Mouse (Mus musculus) midbrain, embryonic 14.5 days (tissue): ENCODE results near the gene Aup1. TPM values are rescaled to one million over a fixed set of nuclear protein-coding genes. Genes with fewer than 3 reads are reported as not detected.

Source experiments
- ATAC-seq: fragments of 200-750 bp; cut with Nextera tagmentation; 2 replicates; pipeline ENCODE4 v1.8.0; 2017; ENCODE audit warnings: moderate number of reproducible peaks, moderate library complexity; ENCODE audit not compliant: low FRiP score, low TSS enrichment
- DNase-seq: peaks from one replicate; pipeline ENCODE4 v3.0.0-alpha.2; 2015
- H3K27ac ChIP-seq: fragments of 300-500 bp; sonication (generic); replicated peaks from 2 replicates; pipeline ENCODE4 v1.5.1; 2014; ENCODE audit warnings: mild to moderate bottlenecking, low read depth, low read length, moderate library complexity
- H3K27me3 ChIP-seq: fragments of 300-500 bp; sonication (generic); 2 replicates; pipeline ENCODE4 v1.6.1; 2014; ENCODE audit warnings: low read length, control low read depth, mixed read lengths; ENCODE audit not compliant: control insufficient read depth, insufficient read depth
- H3K36me3 ChIP-seq: fragments of 300-500 bp; sonication (generic); 2 replicates; pipeline ENCODE4 v1.6.1; 2014; ENCODE audit warnings: low read length, control low read depth; ENCODE audit not compliant: control insufficient read depth, insufficient read depth
- H3K4me1 ChIP-seq: fragments of 300-500 bp; sonication (generic); 2 replicates; pipeline ENCODE4 v1.6.1; 2014; ENCODE audit warnings: mild to moderate bottlenecking, antibody characterized with exemption, low read length, control low read depth; ENCODE audit not compliant: control insufficient read depth, insufficient read depth
- H3K4me2 ChIP-seq: fragments of 300-500 bp; sonication (generic); 2 replicates; pipeline ENCODE4 v1.6.1; 2014; ENCODE audit warnings: mild to moderate bottlenecking, low read length, moderate library complexity
- H3K4me3 ChIP-seq: fragments of 300-500 bp; sonication (generic); replicated peaks from 2 replicates; pipeline ENCODE4 v1.5.1; 2014; ENCODE audit warnings: low read depth, low read length
- H3K9ac ChIP-seq: fragments of 300-500 bp; sonication (generic); replicated peaks from 2 replicates; pipeline ENCODE4 v1.6.1; 2014; ENCODE audit warnings: mild to moderate bottlenecking, low read length, moderate library complexity
- H3K9me3 ChIP-seq: fragments of 300-500 bp; sonication (generic); 2 replicates; pipeline ENCODE4 v1.6.1; 2016; ENCODE audit warnings: low read length, control low read depth, mixed read lengths; ENCODE audit not compliant: control insufficient read depth
- WGBS: fragments of 180-500 bp; shearing (Covaris S2); extraction: QIAGEN DNeasy Blood & Tissue Kit; methylation state at CpG from one replicate; pipeline ENCODE4 v1.1.7; 2014; 5-methylcytosine and 5-hydroxymethylcytosine counted together
- microRNA counts: library from miRNA; unstranded; fragments of <30 nt; microRNA quantifications from one replicate; lab custom pipeline; 2016
- microRNA-seq: library from miRNA; unstranded; fragments of <30 nt; microRNA quantifications from one replicate; pipeline ENCODE4, GENCODE M21; 2016
- polyA plus RNA-seq: library from polyadenylated mRNA; unstranded; fragments of >200 nt; fragmentation: Nextera tagmentation; extraction: Ambion mirVana; gene quantifications from 2 replicates; pipeline ENCODE4 v1.2.1, GENCODE M21; 2014

Gene Aup1
- polyA plus RNA-seq, 1 experiment from 2014 or later: 111 TPM

DNA sequence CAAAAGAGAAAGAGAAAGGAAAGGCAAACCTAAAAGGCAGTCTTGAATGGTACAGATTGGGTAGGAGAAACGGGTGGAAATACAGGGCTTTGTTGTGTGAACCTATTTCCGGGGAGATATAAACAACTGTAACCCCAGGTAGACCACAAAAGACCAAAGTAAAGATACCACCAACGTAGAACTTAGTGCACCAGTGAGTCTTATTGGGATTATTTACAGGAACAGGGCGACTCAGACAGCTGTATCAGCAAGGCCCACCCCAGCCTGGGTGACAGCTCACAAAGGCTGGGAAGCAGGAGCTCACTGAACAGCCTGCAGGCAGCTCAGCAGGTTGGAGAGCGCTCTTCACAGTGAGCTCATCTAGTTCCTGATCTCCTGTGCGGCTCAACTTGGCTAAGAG, 41.6 kb downstream of the Aup1 start:
- 37% methylated on average over 6 of the region's 6 CpGs for WGBS
- H3K4me2 ChIP-seq: no peak overlapping the region
- H3K4me3 ChIP-seq: no peak overlapping the region
- no peak overlapping the region for H3K27ac ChIP-seq
- H3K9ac ChIP-seq: no peak overlapping the region
- DNase-seq (no peak), ATAC-seq (no peak)
- 0 out of 2 replicates have a peak, but pooled peaks cover 4% of the 10 kb centered on the region for H3K4me1 ChIP-seq
- H3K36me3 ChIP-seq: no peaks in the 10 kb centered on the region
- no peaks in the 10 kb centered on the region for H3K9me3 ChIP-seq
- peaks cover 5% of the 10 kb centered on the region; the same call in 1 of the 2 replicates for H3K27me3 ChIP-seq

DNA sequence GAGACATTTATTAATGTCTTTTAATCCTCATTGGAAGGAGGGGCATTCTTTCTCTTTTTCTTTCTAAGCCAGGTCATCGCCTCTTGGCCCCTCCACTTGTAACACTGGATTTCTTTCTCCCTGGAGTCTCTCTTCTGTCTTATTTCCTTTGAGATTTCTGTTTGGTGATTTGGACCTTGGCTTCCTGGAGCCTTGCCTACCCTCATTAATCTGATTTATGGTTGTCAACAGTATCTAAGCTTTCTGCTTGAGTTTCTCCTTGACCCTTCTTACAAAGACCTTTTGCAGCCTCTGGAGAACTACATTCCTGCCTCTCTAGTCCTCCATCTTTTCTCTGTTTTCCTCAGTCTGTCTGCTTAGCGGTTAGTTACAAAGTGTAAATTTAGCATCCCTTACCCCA, 44.1 kb downstream of the Aup1 start:
- Histone ChIP-seq H3K27me3 (no peaks in the 10 kb centered on the region), H3K9ac (no peak overlapping the region), H3K4me2 (no peak overlapping the region), H3K36me3 (no peaks in the 10 kb centered on the region), H3K4me3 (no peak overlapping the region), H3K4me1 (peaks cover 14% of the 10 kb centered on the region), H3K27ac (no peak overlapping the region), H3K9me3 (no peaks in the 10 kb centered on the region)
- WGBS: 74% methylated on average over 2 of the region's 2 CpGs
- ATAC-seq (no peak), DNase-seq (no peak)

DNA sequence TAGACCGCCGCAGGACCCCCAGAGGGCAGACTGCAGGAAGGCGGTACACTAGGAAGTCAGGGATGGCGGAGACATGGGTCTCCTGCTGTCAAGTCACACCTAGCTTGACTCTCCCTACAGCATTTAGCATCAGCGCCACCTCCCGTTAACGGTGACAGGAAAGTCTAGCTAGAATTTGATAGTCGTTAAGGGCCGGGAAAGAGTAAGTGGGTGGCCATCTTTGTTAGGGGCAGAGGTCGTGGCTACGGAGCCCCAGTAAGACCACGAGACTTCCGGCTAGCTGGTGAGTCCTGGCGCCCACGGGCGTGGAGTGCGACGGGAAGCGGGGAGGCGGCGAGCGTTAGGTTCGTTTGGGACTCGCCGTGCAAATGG, 47.0 kb downstream of the Aup1 start, which contains the start of the genes Ccdc142 and Gm42688:
TSS of gene Ccdc142 (plus strand) at position 286 of the 372 bp plus-strand sequence.
TSS of gene Gm42688 (plus strand) at position 302 of the 372 bp plus-strand sequence.
- H3K27me3 ChIP-seq: no peaks in the 10 kb centered on the region
- WGBS: 1% methylated on average over 25 of the region's 25 CpGs
- peak; percentile 93 for DNase-seq
- peak within 1 kb of the TSS; percentile 99 for H3K4me2 ChIP-seq
- peak; percentile 85 for ATAC-seq
- H3K36me3 ChIP-seq: no peaks in the 10 kb centered on the region
- H3K4me1 ChIP-seq: peaks cover 14% of the 10 kb centered on the region
- peak within 1 kb of the TSS; percentile 75 for H3K9ac ChIP-seq
- H3K4me3 ChIP-seq: peak within 1 kb of the TSS; percentile 77
- H3K27ac ChIP-seq: peak within 1 kb of the TSS; percentile 82
- no peaks in the 10 kb centered on the region for H3K9me3 ChIP-seq

DNA sequence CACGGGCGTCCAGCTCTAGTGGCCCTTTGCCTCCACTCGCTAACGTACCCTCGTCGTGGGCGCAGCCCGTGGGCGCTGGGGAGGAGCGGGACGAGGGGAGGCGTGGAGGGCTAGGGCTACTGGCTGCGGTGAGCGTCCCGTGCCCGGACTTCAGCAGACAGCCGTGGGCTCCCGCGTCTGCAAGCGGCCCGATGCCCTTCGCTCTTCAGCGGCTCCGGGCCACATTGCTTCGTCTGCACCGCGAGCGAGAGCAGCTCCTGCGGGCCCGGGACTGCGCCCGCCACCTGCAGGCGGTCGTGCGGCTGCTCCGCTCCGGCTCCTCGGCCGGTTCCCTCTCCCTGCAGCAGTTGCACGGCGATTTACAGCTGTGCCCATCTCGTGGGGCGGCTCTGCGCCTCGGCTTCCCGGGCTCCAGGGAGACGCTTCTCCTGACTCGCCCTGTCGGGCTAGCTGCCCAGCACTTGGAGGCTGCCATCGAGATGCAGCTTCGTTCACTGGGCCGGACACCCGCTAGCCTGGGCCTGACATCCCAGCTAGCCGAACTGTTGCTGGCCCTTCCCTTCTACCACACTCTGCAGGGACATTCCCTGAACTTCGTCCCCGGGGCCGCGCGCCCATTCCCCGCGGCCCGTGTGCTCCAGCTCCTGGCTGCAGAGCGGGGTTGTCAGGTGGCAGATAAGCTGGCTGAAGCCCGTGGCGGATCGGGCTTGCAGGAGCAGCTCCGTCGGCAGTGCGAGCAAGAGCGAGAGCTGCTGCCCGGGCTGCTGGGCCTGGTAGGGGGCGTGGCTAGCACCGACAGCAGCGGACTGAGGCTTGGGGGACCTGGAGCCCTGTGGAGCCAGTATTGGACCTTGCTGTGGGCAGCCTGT, 47.6 kb downstream of the Aup1 start:
- peak; percentile 80 for DNase-seq
- WGBS: under 1% methylated on average over 74 of the region's 74 CpGs
- H3K27ac ChIP-seq: peak overlapping the region; percentile 82
- no peaks in the 10 kb centered on the region for H3K36me3 ChIP-seq
- H3K9ac ChIP-seq: peak overlapping the region; percentile 75
- H3K27me3 ChIP-seq: no peaks in the 10 kb centered on the region
- peaks cover 14% of the 10 kb centered on the region for H3K4me1 ChIP-seq
- no peaks in the 10 kb centered on the region for H3K9me3 ChIP-seq
- peak overlapping the region; percentile 99 for H3K4me2 ChIP-seq
- ATAC-seq: peak; percentile 79
- H3K4me3 ChIP-seq: peak overlapping the region; percentile 77

DNA sequence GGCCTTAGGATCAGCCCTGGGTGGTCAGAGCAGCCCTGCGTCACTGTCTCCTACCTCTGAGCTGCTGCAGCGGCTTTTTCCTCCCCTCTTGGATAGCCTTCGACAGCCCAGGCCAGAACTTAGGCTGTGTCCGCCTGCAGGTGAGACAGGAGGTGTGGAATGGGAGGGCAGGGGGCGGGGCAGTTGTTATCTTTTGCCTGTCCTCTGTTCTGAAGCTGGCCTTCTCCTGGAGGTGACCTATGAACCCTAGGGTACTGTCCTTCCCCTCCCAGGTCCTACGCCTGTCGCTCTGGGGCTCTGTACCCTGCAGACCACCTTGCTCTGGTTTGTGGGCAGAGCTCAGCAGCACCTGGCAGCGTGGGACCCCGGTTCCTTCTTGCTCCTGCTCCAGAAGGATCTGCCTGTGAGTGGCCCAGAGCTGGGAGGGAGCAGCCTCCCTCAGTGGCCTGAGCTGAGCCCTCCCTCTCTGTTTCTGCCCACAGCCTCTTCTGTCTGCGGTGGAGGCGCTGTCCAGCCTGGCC, 48.9 kb downstream of the Aup1 start:
- Histone ChIP-seq H3K9ac (peak overlapping the region; percentile 75), H3K4me2 (peak overlapping the region; percentile 99), H3K9me3 (no peaks in the 10 kb centered on the region), H3K36me3 (no peaks in the 10 kb centered on the region), H3K4me1 (peaks cover 21% of the 10 kb centered on the region), H3K27me3 (no peaks in the 10 kb centered on the region), H3K27ac (no peak overlapping the region), H3K4me3 (peak overlapping the region; percentile 77)
- ATAC-seq (no peak), DNase-seq (no peak)
- WGBS: 44% methylated on average over 11 of the region's 11 CpGs

DNA sequence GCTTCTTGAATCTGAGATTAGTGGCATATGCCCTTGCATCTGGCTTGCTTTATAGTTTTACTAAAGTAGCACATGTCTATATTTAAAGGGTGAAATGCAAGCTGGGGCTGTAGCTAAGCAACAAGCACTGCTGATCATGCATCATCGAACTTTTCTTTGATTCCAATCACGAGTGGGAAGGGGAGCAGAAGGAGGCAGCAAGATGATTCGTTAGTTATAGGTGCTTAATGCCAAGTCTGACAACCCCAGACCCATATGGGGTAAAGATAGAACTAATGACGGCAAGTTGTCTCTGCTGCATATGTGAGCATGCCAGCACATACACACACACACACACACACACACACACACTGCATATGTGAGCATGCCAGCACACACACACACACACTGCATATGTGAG, 49.8 kb downstream of the Aup1 start:
- H3K4me2 ChIP-seq: no peak overlapping the region
- no peak overlapping the region for H3K4me3 ChIP-seq
- no peak overlapping the region for H3K27ac ChIP-seq
- H3K27me3 ChIP-seq: no peaks in the 10 kb centered on the region
- WGBS: 75% methylated on average over 4 of the region's 4 CpGs
- no peak for DNase-seq
- peaks cover 26% of the 10 kb centered on the region for H3K4me1 ChIP-seq
- H3K36me3 ChIP-seq: no peaks in the 10 kb centered on the region
- no peak for ATAC-seq
- H3K9me3 ChIP-seq: no peaks in the 10 kb centered on the region
- no peak overlapping the region for H3K9ac ChIP-seq

MicroRNA genes within 50 kb of the gene (microRNA counts, 519-probe panel; counts per million panel counts)
- not detected for microRNA mmu-miR-3470a+mmu-miR-3470b (lab: Ali Mortazavi, UCI)

Small RNAs within 50 kb of the gene (microRNA-seq; reads per million reads assigned to microRNA genes)
- gene Mir3470a: not detected
- not detected for gene Mir7040

Other genes starting within 250 kb of the Aup1 start
- 11.3 and 11.5 TPM in 2 replicates for gene Sema4f, start 114.8 kb upstream of the Aup1 start, polyA plus RNA-seq
- 0.28 TPM in 1 of 2 replicates, not detected in the other for gene M1ap, start 107.6 kb upstream of the Aup1 start, polyA plus RNA-seq
- 1.7 TPM in 2 replicates for gene Dok1, start 21.1 kb upstream of the Aup1 start, polyA plus RNA-seq
- gene Loxl3, start 20.3 kb upstream of the Aup1 start, polyA plus RNA-seq: 3.1 and 5.5 TPM in 2 replicates
- 38.5 and 53.1 TPM in 2 replicates for gene Htra2, start 752 bp downstream of the Aup1 start, polyA plus RNA-seq
- 0.53 and 0.68 TPM in 2 replicates for gene Dqx1, start 3.3 kb downstream of the Aup1 start, polyA plus RNA-seq
- gene Tlx2, start 15.8 kb downstream of the Aup1 start, polyA plus RNA-seq: not detected in 2 replicates
- 43.5 and 58.8 TPM in 2 replicates for gene Pcgf1, start 23.3 kb downstream of the Aup1 start, polyA plus RNA-seq
- gene Lbx2, start 31.8 kb downstream of the Aup1 start, polyA plus RNA-seq: not detected in 2 replicates
- 4.2 and 6.2 TPM in 2 replicates for gene Ccdc142, start 47.1 kb downstream of the Aup1 start, polyA plus RNA-seq
- 4.3 and 4.8 TPM in 2 replicates for gene Gm42688, start 47.1 kb downstream of the Aup1 start, polyA plus RNA-seq
- gene Mrpl53, start 54.5 kb downstream of the Aup1 start, polyA plus RNA-seq: 120 and 139 TPM in 2 replicates
- 22.4 and 22.6 TPM in 2 replicates for gene Mogs, start 61.0 kb downstream of the Aup1 start, polyA plus RNA-seq
- gene Wbp1, start 67.0 kb downstream of the Aup1 start, polyA plus RNA-seq: 155 and 157 TPM in 2 replicates
- gene Ino80b, start 70.9 kb downstream of the Aup1 start, polyA plus RNA-seq: 13.1 and 14.2 TPM in 2 replicates
- gene Rtkn, start 80.9 kb downstream of the Aup1 start, polyA plus RNA-seq: 5.0 and 8.8 TPM in 2 replicates
- 19.4 and 30.3 TPM in 2 replicates for gene Wdr54, start 101.9 kb downstream of the Aup1 start, polyA plus RNA-seq
- 5.9 and 7.1 TPM in 2 replicates for gene 1700003E16Rik, start 101.9 kb downstream of the Aup1 start, polyA plus RNA-seq
- gene Dctn1, start 111.4 kb downstream of the Aup1 start, polyA plus RNA-seq: 134 and 135 TPM in 2 replicates
- gene Slc4a5, start 165.3 kb downstream of the Aup1 start, polyA plus RNA-seq: 0.27 and 0.55 TPM in 2 replicates